Mouse (Mus musculus): ENCODE data around the gene Exoc6. TPM values are rescaled to one million over a fixed set of nuclear protein-coding genes. Genes with fewer than 3 reads are reported as not detected.

Gene Exoc6
- total and polyA plus RNA-seq, 3 experiments = 13.8 to 34.2 (median 29.8) TPM

GRCm38 (mm10) chr19:37697335-37697636, 147.1 kb downstream of the Exoc6 start:
- under 1% methylated on average over 18 of the region's 18 CpGs for WGBS
- intact Hi-C loops (cut with DNase I) = no loop called here
- Histone ChIP-seq H3K27ac (no peak overlapping the region), H3K9ac (ENCODE audit: low read depth, low read length) (no peak overlapping the region), H3K79me2 (replicated peaks; ENCODE audit: control insufficient read depth, insufficient read depth, low read length) (no peaks in the 10 kb centered on the region), H3K27me3 (ENCODE audit: control insufficient read depth, insufficient read depth, low read length) (peaks cover 26% of the 10 kb centered on the region), H3K36me3 (ENCODE audit: control insufficient read depth, insufficient read depth, low read length) (no peaks in the 10 kb centered on the region), H3K4me3 (no peak overlapping the region; the same call in 1 of the 2 replicates), H3K4me1 (ENCODE audit: control insufficient read depth, insufficient read depth, low read length) (peaks cover 2% of the 10 kb centered on the region)
- TF ChIP-seq EP300 (IDR thresholded peaks at IDR 0.05; ENCODE audit: insufficient read depth, low read depth, low read length) (no peak), POLR2A (IDR thresholded peaks at IDR 0.05; ENCODE audit: insufficient read depth, low read depth, low read length) (no peak), CTCF (IDR thresholded peaks at IDR 0.05) (no peak)
- DNase-seq = no peak

DNA sequence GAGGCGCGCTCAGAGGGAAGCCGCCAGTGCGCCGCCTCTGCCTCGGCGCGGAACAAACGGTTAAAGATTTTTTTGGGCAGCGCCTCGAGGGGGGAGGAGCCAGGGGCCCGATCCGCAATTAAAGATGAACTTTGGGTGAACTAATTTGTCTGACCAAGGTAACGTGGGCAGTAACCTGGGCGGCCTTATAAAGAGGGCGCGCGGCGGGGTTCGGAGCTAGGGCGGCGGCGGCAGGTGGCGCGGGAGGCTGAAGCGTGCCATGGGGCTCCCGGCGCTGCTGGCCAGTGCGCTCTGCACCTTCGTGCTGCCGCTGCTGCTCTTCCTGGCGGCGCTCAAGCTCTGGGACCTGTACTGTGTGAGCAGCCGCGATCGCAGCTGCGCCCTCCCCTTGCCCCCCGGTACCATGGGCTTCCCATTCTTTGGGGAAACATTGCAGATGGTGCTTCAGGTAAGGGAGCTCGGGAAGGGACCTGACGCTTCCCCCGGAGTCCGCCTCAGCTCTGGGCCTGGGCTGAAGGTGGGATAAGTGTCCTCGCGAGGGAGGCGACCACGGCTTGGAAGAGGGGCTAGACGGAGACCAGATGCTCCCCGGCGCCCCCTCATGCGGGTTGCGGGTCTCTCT, 147.5 kb downstream of the Exoc6 start, which contains the start of gene Cyp26a1:
Gene Cyp26a1 (plus strand): TSS at position 148 of the 622 bp plus-strand sequence.
- H3K36me3 ChIP-seq (ENCODE audit: control insufficient read depth, insufficient read depth, low read length) = no peaks in the 10 kb centered on the region
- H3K4me3 ChIP-seq = peak within 1 kb of the TSS; percentile 24; the same call in 1 of the 2 replicates
- no peaks in the 10 kb centered on the region for H3K79me2 ChIP-seq (replicated peaks; ENCODE audit: control insufficient read depth, insufficient read depth, low read length)
- no peak within 1 kb of the TSS for H3K9ac ChIP-seq (ENCODE audit: low read depth, low read length)
- peaks cover 2% of the 10 kb centered on the region for H3K4me1 ChIP-seq (ENCODE audit: control insufficient read depth, insufficient read depth, low read length)
- no peak for DNase-seq
- intact Hi-C loops (cut with DNase I) = no loop called here
- WGBS = 1% methylated on average over 51 of the region's 51 CpGs
- TF ChIP-seq CTCF (IDR thresholded peaks at IDR 0.05) = no peak
- no peak for TF ChIP-seq EP300 (IDR thresholded peaks at IDR 0.05; ENCODE audit: insufficient read depth, low read depth, low read length)
- TF ChIP-seq POLR2A (IDR thresholded peaks at IDR 0.05; ENCODE audit: insufficient read depth, low read depth, low read length) = no peak
- H3K27me3 ChIP-seq (ENCODE audit: control insufficient read depth, insufficient read depth, low read length) = peaks cover 26% of the 10 kb centered on the region
- no peak within 1 kb of the TSS for H3K27ac ChIP-seq

DNA sequence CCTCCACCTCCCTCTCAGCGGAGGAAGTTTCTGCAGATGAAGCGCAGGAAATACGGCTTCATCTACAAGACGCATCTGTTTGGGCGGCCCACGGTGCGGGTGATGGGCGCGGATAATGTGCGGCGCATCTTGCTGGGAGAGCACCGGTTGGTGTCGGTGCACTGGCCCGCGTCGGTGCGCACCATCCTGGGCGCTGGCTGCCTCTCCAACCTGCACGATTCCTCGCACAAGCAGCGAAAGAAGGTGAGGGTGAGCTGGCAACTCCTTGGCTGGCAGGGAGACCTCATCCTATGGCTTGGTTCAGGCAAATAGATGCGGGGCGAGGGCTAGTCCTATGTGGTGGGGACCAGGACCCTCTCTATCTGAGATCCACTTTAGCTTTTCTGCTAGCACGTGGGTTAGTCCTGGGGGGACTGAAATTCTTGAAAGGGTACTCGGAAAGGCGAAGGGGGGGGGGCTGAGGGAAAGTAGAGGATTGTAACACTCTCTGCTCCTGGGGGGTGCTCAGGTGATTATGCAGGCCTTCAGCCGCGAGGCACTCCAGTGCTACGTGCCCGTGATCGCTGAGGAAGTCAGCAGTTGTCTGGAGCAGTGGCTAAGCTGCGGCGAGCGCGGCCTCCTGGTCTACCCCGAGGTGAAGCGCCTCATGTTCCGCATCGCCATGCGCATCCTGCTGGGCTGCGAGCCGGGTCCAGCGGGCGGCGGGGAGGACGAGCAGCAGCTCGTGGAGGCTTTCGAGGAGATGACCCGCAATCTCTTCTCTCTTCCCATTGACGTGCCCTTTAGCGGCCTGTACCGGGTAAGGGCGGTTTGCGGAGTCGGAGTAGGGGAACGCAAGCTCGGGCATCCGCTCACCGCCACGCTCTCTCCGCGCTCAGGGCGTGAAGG, 148.3 kb downstream of the Exoc6 start:
- Histone ChIP-seq H3K4me3 (no peak overlapping the region), H3K9ac (ENCODE audit: low read depth, low read length) (no peak overlapping the region), H3K27ac (no peak overlapping the region), H3K27me3 (ENCODE audit: control insufficient read depth, insufficient read depth, low read length) (peaks cover 24% of the 10 kb centered on the region), H3K36me3 (ENCODE audit: control insufficient read depth, insufficient read depth, low read length) (no peaks in the 10 kb centered on the region), H3K4me1 (ENCODE audit: control insufficient read depth, insufficient read depth, low read length) (peaks cover 2% of the 10 kb centered on the region), H3K79me2 (replicated peaks; ENCODE audit: control insufficient read depth, insufficient read depth, low read length) (no peaks in the 10 kb centered on the region)
- intact Hi-C loops (cut with DNase I) = no loop called here
- TF ChIP-seq EP300 (IDR thresholded peaks at IDR 0.05; ENCODE audit: insufficient read depth, low read depth, low read length) (no peak), POLR2A (IDR thresholded peaks at IDR 0.05; ENCODE audit: insufficient read depth, low read depth, low read length) (no peak), CTCF (IDR thresholded peaks at IDR 0.05) (no peak)
- WGBS = 5% methylated on average over 63 of the region's 63 CpGs
- DNase-seq = no peak

- H3K27me3 ChIP-seq (ENCODE audit: control insufficient read depth, insufficient read depth, low read length) = peaks cover 25% of the 10 kb centered on the region
- no peak overlapping the region for H3K27ac ChIP-seq
- intact Hi-C loops (cut with DNase I) = no loop called here
- no peak overlapping the region for H3K9ac ChIP-seq (ENCODE audit: low read depth, low read length)
- no peak overlapping the region for H3K4me3 ChIP-seq
- no peaks in the 10 kb centered on the region for H3K79me2 ChIP-seq (replicated peaks; ENCODE audit: control insufficient read depth, insufficient read depth, low read length)
- DNase-seq = no peak
- H3K4me1 ChIP-seq (ENCODE audit: control insufficient read depth, insufficient read depth, low read length) = peaks cover 2% of the 10 kb centered on the region
- WGBS = 36% methylated on average over 9 of the region's 9 CpGs
- no peaks in the 10 kb centered on the region for H3K36me3 ChIP-seq (ENCODE audit: control insufficient read depth, insufficient read depth, low read length)
- TF ChIP-seq CTCF (IDR thresholded peaks at IDR 0.05) (no peak), POLR2A (IDR thresholded peaks at IDR 0.05; ENCODE audit: insufficient read depth, low read depth, low read length) (no peak), EP300 (IDR thresholded peaks at IDR 0.05; ENCODE audit: insufficient read depth, low read depth, low read length) (no peak)
These were observed 149.5 kb downstream of the Exoc6 start for GRCm38 (mm10) chr19:37699711-37700110.

DNA sequence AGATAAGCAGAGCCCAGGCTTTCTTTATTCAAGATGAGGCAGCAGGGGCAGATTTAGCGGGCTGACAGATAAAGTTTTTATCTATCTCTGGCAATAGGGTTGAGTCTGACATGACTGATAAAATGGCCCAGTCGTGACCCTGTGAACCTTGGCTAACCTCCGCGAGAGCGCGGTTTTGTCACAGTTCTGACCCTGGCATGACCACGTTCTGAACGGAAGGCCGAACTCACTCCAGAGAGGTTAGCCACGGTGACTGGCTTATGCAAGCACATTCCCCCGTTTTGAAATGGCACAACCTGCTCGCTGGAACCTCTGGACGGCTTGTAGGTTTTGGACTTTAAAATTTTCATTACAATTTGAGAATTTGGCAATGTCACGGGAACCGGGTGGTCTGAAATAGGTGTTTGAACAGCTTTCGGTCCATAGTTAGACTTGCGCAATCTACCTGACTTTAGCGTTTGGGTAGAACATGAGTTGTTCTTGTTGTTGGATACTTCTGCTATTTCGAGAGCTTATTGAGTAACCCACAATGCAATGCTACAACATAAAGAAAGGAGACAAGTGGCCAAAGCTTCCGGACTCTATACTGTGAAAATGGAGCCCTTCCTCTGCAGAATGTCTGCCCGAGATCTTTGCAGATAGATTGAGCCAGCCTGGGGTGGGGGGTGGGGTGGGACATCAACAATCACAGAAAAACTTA, 152.3 kb downstream of the Exoc6 start:
- intact Hi-C loops (cut with DNase I) = no loop called here
- peaks cover 15% of the 10 kb centered on the region for H3K27me3 ChIP-seq (ENCODE audit: control insufficient read depth, insufficient read depth, low read length)

More for the DNA sequence above, 152.3 kb downstream of the Exoc6 start:
- H3K9ac ChIP-seq (ENCODE audit: low read depth, low read length) = no peak overlapping the region
- no peaks in the 10 kb centered on the region for H3K79me2 ChIP-seq (replicated peaks; ENCODE audit: control insufficient read depth, insufficient read depth, low read length)
- TF ChIP-seq CTCF (IDR thresholded peaks at IDR 0.05) (no peak), EP300 (IDR thresholded peaks at IDR 0.05; ENCODE audit: insufficient read depth, low read depth, low read length) (no peak), POLR2A (IDR thresholded peaks at IDR 0.05; ENCODE audit: insufficient read depth, low read depth, low read length) (no peak)
- H3K4me3 ChIP-seq = no peak overlapping the region
- WGBS = 46% methylated on average over 21 of the region's 21 CpGs
- no peaks in the 10 kb centered on the region for H3K4me1 ChIP-seq (ENCODE audit: control insufficient read depth, insufficient read depth, low read length)
- no peaks in the 10 kb centered on the region for H3K36me3 ChIP-seq (ENCODE audit: control insufficient read depth, insufficient read depth, low read length)
- no peak for DNase-seq
- H3K27ac ChIP-seq = no peak overlapping the region
